In genomic region chr11:78465116-78465515, GRCm38 (mm10) we compare ENCODE assay signal across 8 mouse cellular contexts. TPM values are rescaled to one million over a fixed set of nuclear protein-coding genes. Genes with fewer than 3 reads are reported as not detected.
DNase-seq lines count a peak whose midpoint lies in the region; ATAC-seq and TF ChIP-seq lines count a peak whose summit lies in the region.

No protein-coding gene starts in this region.

- no peak for DNase-seq in left cerebral cortex, adult 2 months (ENCODE audit: extremely low spot score in 1 of 2, low spot score in 2 of 2)
- no peak for DNase-seq in left cerebral cortex, adult 11 months (ENCODE audit: low spot score)
- no peak for DNase-seq in embryonic facial prominence, embryonic 11.5 days (ENCODE audit: low spot score)
- no peak for DNase-seq in limb, embryonic 11.5 days (ENCODE audit: low spot score)
- DNase-seq in retina, embryonic 14.5 days (ENCODE audit: low spot score) = peak; percentile 50
- DNase-seq in urinary bladder, postnatal 4 days (ENCODE audit: low spot score in 2 of 2) = no peak
- no peak for DNase-seq in adrenal gland, adult (ENCODE audit: inconsistent age in 2 of 2, low spot score in 1 of 2)

- no peak for ATAC-seq in embryonic facial prominence, embryonic 11.5 days (replicated peaks; ENCODE audit: insufficient number of reproducible peaks, low FRiP score, low TSS enrichment, low read depth)
- ATAC-seq in limb, embryonic 11.5 days (ENCODE audit: insufficient number of reproducible peaks, low FRiP score, low TSS enrichment, low read depth) = no peak
- no peak for ATAC-seq in cerebellum, adult (ENCODE audit: insufficient number of reproducible peaks, low FRiP score, low TSS enrichment)

- H3K4me2 ChIP-seq in embryonic facial prominence, embryonic 11.5 days (ENCODE audit: low read depth, low read length) = peak overlapping the region; percentile 93
- H3K4me2 ChIP-seq in limb, embryonic 11.5 days (ENCODE audit: low read depth, severe bottlenecking) = peak overlapping the region; percentile 91

- H3K36me3 ChIP-seq in embryonic facial prominence, embryonic 11.5 days (replicated peaks; ENCODE audit: control insufficient read depth, insufficient read depth, low read depth, low read length) = no peaks in the 10 kb centered on the region
- no peaks in the 10 kb centered on the region for H3K36me3 ChIP-seq in limb, embryonic 11.5 days (ENCODE audit: control insufficient read depth, insufficient read depth, low read length)

- H3K9me3 ChIP-seq in embryonic facial prominence, embryonic 11.5 days (replicated peaks; ENCODE audit: control insufficient read depth, low read length) = no peaks in the 10 kb centered on the region
- H3K9me3 ChIP-seq in limb, embryonic 11.5 days (ENCODE audit: control insufficient read depth, low read length) = no peaks in the 10 kb centered on the region

- no peaks in the 10 kb centered on the region for H3K4me1 ChIP-seq in embryonic facial prominence, embryonic 11.5 days (ENCODE audit: control insufficient read depth, insufficient read depth, low read length)
- 0 out of 2 replicates have a peak, but pooled peaks cover 3% of the 10 kb centered on the region for H3K4me1 ChIP-seq in limb, embryonic 11.5 days (ENCODE audit: control insufficient read depth, insufficient read depth, low read length)

- intact Hi-C loops in left cerebral cortex, adult 2 months (cut with DNase I) = no loop called here

- no peak for TF ChIP-seq CTCF in left cerebral cortex, adult 2 months (IDR thresholded peaks at IDR 0.05)

- H3K27ac ChIP-seq in left cerebral cortex, adult 2 months = peak overlapping the region; percentile 8; the same call in 1 of the 2 replicates
- no peak overlapping the region for H3K27ac ChIP-seq in embryonic facial prominence, embryonic 11.5 days (replicated peaks; ENCODE audit: low read depth, low read length)
- no peak overlapping the region for H3K27ac ChIP-seq in limb, embryonic 11.5 days (replicated peaks; ENCODE audit: low read depth, low read length)

- H3K4me3 ChIP-seq in left cerebral cortex, adult 2 months = peak overlapping the region; percentile 80
- H3K4me3 ChIP-seq in embryonic facial prominence, embryonic 11.5 days (ENCODE audit: low read depth, low read length) = peak overlapping the region; percentile 81
- H3K4me3 ChIP-seq in limb, embryonic 11.5 days (ENCODE audit: low read depth, low read length) = peak overlapping the region; percentile 78

- H3K9ac ChIP-seq in embryonic facial prominence, embryonic 11.5 days (replicated peaks; ENCODE audit: low read length) = peak overlapping the region; percentile 93
- peak overlapping the region; percentile 86 for H3K9ac ChIP-seq in limb, embryonic 11.5 days (ENCODE audit: low read length)

- 42% methylated on average over 9 of the region's 9 CpGs for WGBS in embryonic facial prominence, embryonic 11.5 days
- WGBS in limb, embryonic 11.5 days = 51% methylated on average over 9 of the region's 9 CpGs

- H3K27me3 ChIP-seq in embryonic facial prominence, embryonic 11.5 days (ENCODE audit: control insufficient read depth, insufficient read depth, low read length) = no peaks in the 10 kb centered on the region
- no peaks in the 10 kb centered on the region for H3K27me3 ChIP-seq in limb, embryonic 11.5 days (ENCODE audit: control insufficient read depth, insufficient read depth, low read length)

RNA-seq across cellular contexts. Expression of gene Slc46a1, which starts 0.4 kb away (rescaled TPM):
- total RNA-seq in left cerebral cortex, adult 2 months (2021) = 10 to 100 TPM; 11.1 to 11.5 TPM
- polyA plus RNA-seq in embryonic facial prominence, embryonic 11.5 days (2014; fragmentation: Nextera tagmentation; extraction: Ambion mirVana) = 13.0 and 14.9 TPM in 2 replicates
- polyA plus RNA-seq in limb, embryonic 11.5 days (2014; fragmentation: Nextera tagmentation; extraction: Ambion mirVana) = 14.9 and 16.2 TPM in 2 replicates

RNA-seq across cellular contexts. Expression of gene Sarm1, which starts 32.4 kb away (rescaled TPM):
- total RNA-seq in left cerebral cortex, adult 2 months (2021) = 10 to 100 TPM; 34.3 to 34.8 TPM
- polyA plus RNA-seq in embryonic facial prominence, embryonic 11.5 days (2014; fragmentation: Nextera tagmentation; extraction: Ambion mirVana) = 4.1 and 4.7 TPM in 2 replicates
- 2.2 and 2.5 TPM in 2 replicates for polyA plus RNA-seq in limb, embryonic 11.5 days (2014; fragmentation: Nextera tagmentation; extraction: Ambion mirVana)

RNA-seq across cellular contexts. Expression of gene Vtn, which starts 33.8 kb away (rescaled TPM):
- 10 to 100 TPM; 69.3 to 76.0 TPM for total RNA-seq in left cerebral cortex, adult 2 months (2021)
- 24.8 and 30.4 TPM in 2 replicates for polyA plus RNA-seq in embryonic facial prominence, embryonic 11.5 days (2014; fragmentation: Nextera tagmentation; extraction: Ambion mirVana)
- polyA plus RNA-seq in limb, embryonic 11.5 days (2014; fragmentation: Nextera tagmentation; extraction: Ambion mirVana) = 0.41 TPM in 1 of 2 replicates, not detected in the other

RNA-seq across cellular contexts. Expression of gene Sebox, which starts 38.1 kb away (rescaled TPM):
- total RNA-seq in left cerebral cortex, adult 2 months (2021) = 1 to 10 TPM in 1 of 2 experiments, under 1 TPM in 1; 0.79 to 1.0 TPM
- not detected in 2 replicates for polyA plus RNA-seq in embryonic facial prominence, embryonic 11.5 days (2014; fragmentation: Nextera tagmentation; extraction: Ambion mirVana)
- not detected in 2 replicates for polyA plus RNA-seq in limb, embryonic 11.5 days (2014; fragmentation: Nextera tagmentation; extraction: Ambion mirVana)

RNA-seq across cellular contexts. Expression of gene Slc13a2, which starts 43.1 kb away (rescaled TPM):
- not detected for total RNA-seq in left cerebral cortex, adult 2 months (2021)
- not detected in 2 replicates for polyA plus RNA-seq in embryonic facial prominence, embryonic 11.5 days (2014; fragmentation: Nextera tagmentation; extraction: Ambion mirVana)
- not detected in 2 replicates for polyA plus RNA-seq in limb, embryonic 11.5 days (2014; fragmentation: Nextera tagmentation; extraction: Ambion mirVana)

Comparison
In these comparisons a context has a peak if more than half of its experiments do, and no peak if none do; other contexts are left out.
1. RNA of gene Vtn, which starts 33.8 kb away (polyA plus RNA-seq): 24.8 to 30.4 TPM in embryonic facial prominence, embryonic 11.5 days; 0.41 TPM in limb, embryonic 11.5 days; every median in the first group is over 10 times any median in the second.
2. Peak in every context shown above with its lines, with median percentiles within 50 percentile points of each other: H3K4me3 ChIP-seq.